Mouse (Mus musculus) c-Kit-positive CD71-positive TER-119-negative erythroid progenitor cells, embryonic 14.5 days (primary cell): ENCODE measurements around the gene Zscan4-ps2.
"Not testable (repeated sequence)": the region's sequence is repeated elsewhere in the genome, so short reads cannot be mapped to it uniquely, and the experiment has no call there.

ENCODE experiments used
- DNase-seq: peaks from one replicate; pipeline ENCODE4 v3.0.0-alpha.2; 2013; ENCODE audit warnings: low read depth

Zscan4-ps2 gene

GRCm38 (mm10) chr7:11514010-11514409, at the start of gene Zscan4-ps2:
Gene Zscan4-ps2 (plus strand): TSS chr7:11514310.
- not testable (repeated sequence) for DNase-seq
